Mouse (Mus musculus): Measurements from ENCODE around the gene Cadm1.

Gene Cadm1

GRCm38 (mm10) chr9:47803531-47804105 is 273.6 kb downstream of the Cadm1 start:
- no peak for DNase-seq (ENCODE audit: low spot score)

GRCm38 (mm10) chr9:47805658-47806057 is 275.7 kb downstream of the Cadm1 start:
- DNase-seq (ENCODE audit: low spot score): no peak

GRCm38 (mm10) chr9:47825668-47826067 is 295.7 kb downstream of the Cadm1 start:
- no peak for DNase-seq (ENCODE audit: low spot score)

GRCm38 (mm10) chr9:47828762-47829161 is 298.8 kb downstream of the Cadm1 start:
- DNase-seq (ENCODE audit: low spot score): peak; percentile 52

GRCm38 (mm10) chr9:47829204-47829603 is 299.2 kb downstream of the Cadm1 start:
- DNase-seq (ENCODE audit: low spot score): no peak

GRCm38 (mm10) chr9:47829846-47830245 is 299.9 kb downstream of the Cadm1 start:
- DNase-seq (ENCODE audit: low spot score): no peak

GRCm38 (mm10) chr9:47831412-47831811 is 301.4 kb downstream of the Cadm1 start:
- no peak for DNase-seq (ENCODE audit: low spot score)

- no peak for DNase-seq (ENCODE audit: low spot score)
These were observed 308.2 kb downstream of the Cadm1 start for GRCm38 (mm10) chr9:47838170-47838569.

GRCm38 (mm10) chr9:47838890-47839691 is 309.1 kb downstream of the Cadm1 start:
- DNase-seq (ENCODE audit: low spot score): no peak

GRCm38 (mm10) chr9:47839692-47840025 is 309.7 kb downstream of the Cadm1 start:
- DNase-seq (ENCODE audit: low spot score): no peak

- DNase-seq (ENCODE audit: low spot score): no peak
These were observed 313.4 kb downstream of the Cadm1 start for GRCm38 (mm10) chr9:47843328-47843727.

GRCm38 (mm10) chr9:47846275-47846674 is 316.3 kb downstream of the Cadm1 start:
- DNase-seq (ENCODE audit: low spot score): no peak

- DNase-seq (ENCODE audit: low spot score): no peak
These were observed 317.0 kb downstream of the Cadm1 start for GRCm38 (mm10) chr9:47846926-47847325.

GRCm38 (mm10) chr9:47847797-47848196 is 317.8 kb downstream of the Cadm1 start:
- no peak for DNase-seq (ENCODE audit: low spot score)

- DNase-seq (ENCODE audit: low spot score): no peak
These were observed 318.8 kb downstream of the Cadm1 start for GRCm38 (mm10) chr9:47848745-47849144.

GRCm38 (mm10) chr9:47856311-47856710 is 326.3 kb downstream of the Cadm1 start:
- DNase-seq (ENCODE audit: low spot score): peak; percentile 64

- DNase-seq (ENCODE audit: low spot score): no peak
These were observed 327.3 kb downstream of the Cadm1 start for GRCm38 (mm10) chr9:47857235-47857634.

GRCm38 (mm10) chr9:47858134-47858533 is 328.2 kb downstream of the Cadm1 start:
- DNase-seq (ENCODE audit: low spot score): no peak

- DNase-seq (ENCODE audit: low spot score): no peak
These were observed 328.9 kb downstream of the Cadm1 start for GRCm38 (mm10) chr9:47858778-47859395.

GRCm38 (mm10) chr9:47860994-47861393 is 331.0 kb downstream of the Cadm1 start:
- no peak for DNase-seq (ENCODE audit: low spot score)

GRCm38 (mm10) chr9:47861783-47862182 is 331.8 kb downstream of the Cadm1 start:
- DNase-seq (ENCODE audit: low spot score): no peak

- no peak for DNase-seq (ENCODE audit: low spot score)
These were observed 336.0 kb downstream of the Cadm1 start for GRCm38 (mm10) chr9:47866001-47866400.

- DNase-seq (ENCODE audit: low spot score): no peak
These were observed 337.5 kb downstream of the Cadm1 start for GRCm38 (mm10) chr9:47867474-47867873.

All from testis, postnatal 10 days (tissue).